Mouse (Mus musculus) T-helper 1 cell (primary cell): ENCODE measurements at regions not wholly inside any gene's neighbourhood (a gene's known extent, or its start where the extent isn't known, plus 50 kb on each side); places are given as distances from the start of the nearest gene placed in this dataset.

Experiments used
- in situ Hi-C: fragments of 300-600 bp; cut with MboI, MseI; formaldehyde crosslinking; loops from one replicate; pipeline ENCODE4 v1.15.1; 2025; ENCODE audit warnings: high pct_unique_total_duplicates

DNA sequence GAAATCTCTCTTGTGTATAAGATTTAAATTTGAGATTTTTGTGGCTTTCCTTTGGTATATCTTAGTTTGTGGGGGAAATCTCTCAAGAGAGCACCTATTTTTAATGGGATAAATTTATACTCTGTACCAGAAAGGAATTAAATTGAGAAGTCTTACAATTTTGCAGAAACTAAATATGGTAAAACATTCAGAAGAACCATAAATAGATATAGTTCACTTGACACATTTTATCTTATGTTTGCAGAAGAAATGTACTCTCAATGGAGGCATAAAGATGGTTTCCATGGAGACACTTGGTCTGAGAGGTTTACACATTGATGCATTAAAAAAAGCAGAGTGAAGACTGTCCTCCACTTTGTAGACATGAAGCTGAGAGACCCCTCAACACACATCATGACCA lies 86.9 kb downstream of the Ndufa10 start:
- in situ Hi-C loops, result no loop called here

DNA sequence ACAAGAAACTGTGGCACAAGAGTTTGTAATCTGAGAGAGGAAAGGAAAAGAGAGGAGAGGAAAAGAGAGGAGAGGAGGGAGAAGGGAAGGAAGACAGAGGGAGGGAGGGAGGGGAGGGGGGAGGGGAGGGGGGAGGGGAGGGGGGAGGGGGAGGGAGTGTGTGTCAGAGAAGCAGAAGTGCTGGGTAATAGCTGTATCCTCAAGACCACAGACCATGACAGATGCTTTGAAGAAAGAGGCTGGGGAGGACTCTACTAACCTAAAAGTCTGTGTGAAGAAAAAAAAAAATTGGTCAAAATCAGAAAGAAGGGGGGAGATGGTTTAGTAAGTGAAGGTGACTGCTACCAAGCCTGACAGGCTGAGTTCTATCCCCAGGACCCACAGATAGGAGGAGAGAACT lies 88.7 kb downstream of the Ndufa10 start:
- in situ Hi-C loops, result no loop called here

GRCm38 (mm10) chr1:92383749-92384148 lies 89.9 kb downstream of the Ndufa10 start:
- in situ Hi-C loops, result no loop called here

DNA sequence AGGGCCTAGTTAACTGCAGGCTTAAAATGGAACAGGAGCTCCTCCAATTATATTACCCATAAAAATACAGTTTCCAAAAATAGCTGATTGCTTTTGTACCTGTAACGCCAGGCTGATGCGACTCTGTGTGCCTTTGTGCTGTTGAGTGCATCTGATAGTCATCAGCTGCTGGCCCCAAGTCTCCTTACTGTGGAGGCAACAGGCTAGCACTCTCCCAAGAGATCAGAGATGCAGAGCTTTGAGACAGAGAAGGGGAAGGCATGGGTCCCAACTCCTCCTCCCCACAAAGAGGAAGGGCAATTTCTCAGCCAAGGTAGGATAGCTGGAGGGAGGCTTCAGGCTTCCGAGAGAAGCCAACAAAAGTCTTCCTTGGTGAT lies 94.2 kb downstream of the Ndufa10 start:
- in situ Hi-C loops, result no loop called here

- in situ Hi-C loops, result no loop called here
Measured at GRCm38 (mm10) chr1:92378741-92379509, 94.7 kb downstream of the Ndufa10 start.

DNA sequence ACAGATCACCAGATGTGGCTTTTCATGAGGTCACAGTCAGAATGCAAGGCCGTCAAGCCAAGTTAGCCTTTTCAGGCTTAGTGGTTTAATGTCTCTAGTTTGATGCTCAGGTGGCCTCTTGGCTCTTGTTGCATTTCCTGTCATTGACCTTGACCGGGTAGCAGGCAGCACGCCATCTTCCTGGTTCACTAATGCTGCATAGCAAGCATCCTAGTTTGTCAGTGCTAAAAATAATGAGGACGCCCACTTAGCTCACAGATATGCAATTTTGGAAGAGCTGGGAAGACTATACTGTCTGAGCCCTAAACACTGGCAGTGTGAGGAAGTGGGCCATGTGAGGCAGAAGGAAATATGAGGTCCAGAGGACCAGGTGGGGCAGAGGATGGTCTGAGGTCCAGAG lies 97.2 kb downstream of the Ndufa10 start:
- in situ Hi-C loops, result no loop called here

- in situ Hi-C loops, result loop anchor here (25.0 kb wide), 1 partner anchor 460 kb away; no protein-coding TSS in a partner anchor
Measured at GRCm38 (mm10) chr1:92372222-92372990, 101.3 kb downstream of the Ndufa10 start.

DNA sequence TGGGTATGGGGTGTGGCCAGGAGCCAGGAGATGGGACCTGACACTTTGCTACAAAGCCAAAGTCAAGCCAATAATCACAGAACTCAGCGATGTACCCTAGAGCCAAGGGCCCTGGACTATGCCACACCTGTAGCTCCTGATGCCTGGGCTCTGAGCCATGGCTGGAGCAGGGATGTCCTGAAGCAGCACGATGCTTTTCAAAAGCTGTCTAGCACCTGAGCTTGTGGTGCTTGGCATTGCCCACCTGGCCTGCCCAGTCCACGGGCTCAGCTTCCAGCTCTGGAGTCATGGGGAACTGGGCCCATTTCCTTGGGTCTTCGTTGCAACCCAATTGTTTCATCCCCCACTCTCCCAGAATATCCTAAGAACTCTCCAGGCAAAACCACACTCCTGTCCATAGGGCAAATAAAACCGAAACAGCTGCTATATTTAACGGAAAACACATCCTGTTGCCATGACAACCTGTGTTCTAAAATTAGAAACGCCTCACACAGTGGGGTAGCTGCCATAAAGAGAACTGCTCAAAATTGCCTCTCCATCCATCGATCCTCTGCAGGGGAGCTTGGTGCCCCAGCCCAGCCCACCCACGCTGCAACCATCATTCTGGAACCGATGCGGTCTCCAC lies 102.2 kb downstream of the Ndufa10 start:
- in situ Hi-C loops, result loop anchor here (25.0 kb wide), 1 partner anchor 459 kb away; no protein-coding TSS in a partner anchor

GRCm38 (mm10) chr1:92370842-92371241 lies 102.8 kb downstream of the Ndufa10 start:
- in situ Hi-C loops, result loop anchor here (25.0 kb wide), 1 partner anchor 459 kb away; no protein-coding TSS in a partner anchor

DNA sequence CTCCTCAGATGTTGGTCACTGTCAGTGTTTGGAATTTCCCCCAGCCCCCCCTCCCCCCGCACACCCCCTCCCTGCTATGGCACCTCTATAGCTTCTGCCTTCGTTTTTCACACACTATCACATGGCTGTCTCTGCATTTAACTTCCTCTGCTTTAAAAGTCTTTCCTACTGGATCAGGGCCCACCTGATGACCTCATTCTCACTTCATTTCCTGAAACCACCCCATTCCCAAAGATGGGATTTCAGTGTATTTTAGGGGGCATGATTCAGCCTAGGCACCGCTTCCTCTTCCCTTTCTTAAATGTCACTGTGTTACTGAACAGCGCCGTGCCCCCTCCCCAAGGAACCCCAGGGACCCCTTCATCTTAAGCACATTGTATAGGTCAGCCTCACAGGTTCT lies 103.7 kb downstream of the Ndufa10 start:
- in situ Hi-C loops, result loop anchor here (25.0 kb wide), 1 partner anchor 458 kb away; no protein-coding TSS in a partner anchor

- in situ Hi-C loops, result loop anchor here (25.0 kb wide), 1 partner anchor 454 kb away; no protein-coding TSS in a partner anchor
Measured at GRCm38 (mm10) chr1:92366249-92366648, 107.4 kb downstream of the Ndufa10 start.

DNA sequence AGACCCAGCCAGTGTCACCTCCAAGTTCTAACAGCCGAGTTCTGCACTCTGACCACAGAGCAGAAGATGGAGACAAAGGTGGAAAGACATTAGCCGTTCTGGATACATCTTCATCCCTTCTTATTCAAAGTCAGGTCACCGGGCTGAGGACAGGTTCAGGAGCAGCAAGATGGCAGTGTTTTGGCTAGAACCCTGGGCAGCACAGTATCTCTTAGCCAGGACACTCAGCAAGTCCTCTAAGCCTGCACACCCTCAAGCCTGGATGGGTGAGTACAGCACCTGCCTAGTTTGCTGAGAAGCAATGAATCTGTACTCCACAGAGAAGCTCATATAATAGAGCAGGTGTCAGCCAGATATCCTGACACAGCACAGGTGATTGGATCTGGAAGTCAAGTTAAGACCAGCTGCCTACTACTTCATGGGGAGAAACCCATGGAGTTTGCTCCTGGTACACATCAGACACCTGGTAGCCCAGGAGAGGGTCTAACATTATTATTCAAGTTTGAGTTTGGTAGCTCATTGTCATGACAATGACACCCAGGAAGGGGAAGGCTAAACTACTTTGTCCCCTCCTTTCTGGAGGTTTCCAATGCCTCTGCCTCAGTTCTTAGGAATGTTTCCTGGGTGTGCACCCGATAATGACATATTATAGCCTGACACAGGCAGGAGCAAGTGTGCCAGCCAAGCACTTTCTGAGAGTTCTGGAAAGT lies 108.1 kb downstream of the Ndufa10 start:
- in situ Hi-C loops, result loop anchor here (25.0 kb wide), 1 partner anchor 453 kb away; no protein-coding TSS in a partner anchor

- in situ Hi-C loops, result loop anchor here (25.0 kb wide), 1 partner anchor 449 kb away; no protein-coding TSS in a partner anchor
Measured at GRCm38 (mm10) chr1:92361677-92362076, 112.0 kb downstream of the Ndufa10 start.

DNA sequence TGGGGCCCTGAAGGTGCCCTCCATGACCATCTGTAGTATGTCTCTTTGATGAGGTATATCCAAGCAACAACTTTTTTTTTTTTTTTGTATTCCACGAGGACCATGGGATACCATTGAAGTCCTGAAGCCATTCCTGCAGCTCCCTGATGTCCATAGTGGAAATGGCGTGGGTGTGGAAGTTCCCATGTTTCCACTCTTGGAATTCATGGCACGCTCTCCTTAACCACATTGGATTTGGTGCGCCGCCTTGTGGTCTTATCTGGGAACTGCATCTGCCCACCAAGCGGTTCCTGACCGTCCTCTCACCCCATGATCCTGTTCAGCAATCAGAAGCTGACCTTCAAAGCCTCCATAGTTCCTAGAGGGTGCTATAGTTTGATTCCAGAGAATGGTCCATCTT lies 113.4 kb downstream of the Ndufa10 start:
- in situ Hi-C loops, result loop anchor here (25.0 kb wide), 1 partner anchor 448 kb away; no protein-coding TSS in a partner anchor

- in situ Hi-C loops, result loop anchor here (5.0 to 25.0 kb wide), 2 partner anchors 402 to 447 kb away; no protein-coding TSS in a partner anchor
Measured at GRCm38 (mm10) chr1:92359473-92359872, 114.2 kb downstream of the Ndufa10 start.

DNA sequence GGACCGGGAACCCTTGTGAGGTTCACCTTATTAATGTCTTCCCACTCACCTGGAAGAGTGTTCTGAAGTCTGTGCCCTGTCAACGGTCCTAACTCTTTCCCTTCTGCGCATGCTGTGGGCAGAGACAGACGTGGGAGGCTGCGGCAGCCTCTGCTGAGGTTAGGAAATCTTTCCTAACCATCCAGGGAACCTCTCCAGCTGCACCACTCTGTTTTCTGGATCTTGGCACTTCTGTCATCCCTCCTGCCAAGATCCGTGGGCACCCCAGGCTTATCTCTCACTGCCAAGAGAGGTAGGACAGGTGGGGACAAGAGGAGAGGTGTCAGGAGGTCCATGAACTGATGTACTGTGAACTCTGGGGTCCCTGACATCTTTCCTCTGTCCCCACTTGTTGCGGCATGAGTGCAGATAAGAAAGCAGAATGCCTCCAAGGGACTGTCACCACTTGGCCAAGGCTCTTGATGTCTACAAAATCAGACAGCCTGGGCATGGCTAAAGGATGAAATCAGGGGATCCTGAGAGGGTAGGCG lies 114.8 kb downstream of the Ndufa10 start:
- in situ Hi-C loops, result loop anchor here (5.0 to 25.0 kb wide), 2 partner anchors 402 to 447 kb away; no protein-coding TSS in a partner anchor

DNA sequence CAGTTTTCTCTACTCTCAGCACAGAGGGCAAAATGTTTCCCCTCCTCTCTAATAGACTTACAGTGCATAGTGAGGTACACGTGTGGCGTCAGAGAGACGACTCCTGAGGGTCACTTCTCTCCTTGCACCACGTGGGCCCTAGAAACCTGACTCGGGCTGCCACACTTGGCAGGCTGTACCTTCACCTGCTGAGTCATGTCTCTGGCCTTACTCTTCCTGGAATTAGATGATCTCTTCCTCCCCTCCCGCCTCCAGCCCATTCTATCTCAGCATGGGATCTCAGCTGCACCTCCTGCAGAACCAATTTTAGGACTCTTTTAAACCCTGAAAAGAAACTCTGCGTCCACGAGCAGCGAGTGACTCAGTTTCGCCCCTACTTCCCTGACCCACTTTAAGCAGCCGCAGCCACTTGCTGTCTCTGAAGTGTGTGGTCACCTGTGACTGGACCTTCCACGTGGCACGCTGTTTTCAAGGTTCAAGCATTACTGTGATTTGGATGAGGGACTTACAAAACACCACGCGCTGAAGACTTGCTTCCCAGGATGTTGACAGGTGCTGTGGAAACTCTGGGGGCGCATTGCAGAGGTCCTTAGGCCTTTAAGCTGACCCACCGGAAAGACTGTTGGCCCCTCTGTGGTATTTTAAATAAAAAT lies 125.2 kb downstream of the Ndufa10 start:
- in situ Hi-C loops, result no loop called here

GRCm38 (mm10) chr1:92347656-92348055 lies 126.0 kb downstream of the Ndufa10 start:
- in situ Hi-C loops, result no loop called here

DNA sequence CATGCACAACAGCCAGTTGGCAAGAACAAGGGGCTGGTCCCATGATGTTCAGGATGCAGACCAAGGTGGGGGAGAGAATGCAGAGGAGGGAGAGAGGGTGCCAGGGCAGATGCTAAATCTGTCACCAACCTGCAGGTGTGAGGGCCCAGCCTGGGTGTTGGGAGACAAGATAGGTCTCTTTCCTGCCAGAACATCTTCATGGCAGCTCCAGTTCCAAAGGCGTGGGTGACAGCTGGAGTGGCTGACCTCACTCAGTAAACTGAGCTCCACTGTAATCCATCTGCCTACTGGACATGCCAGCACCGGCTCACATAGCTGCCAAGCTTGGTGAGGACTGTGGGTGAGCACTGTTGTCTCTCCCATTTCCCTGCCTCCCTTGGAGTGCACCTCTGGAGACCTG lies 129.9 kb downstream of the Ndufa10 start:
- in situ Hi-C loops, result no loop called here

DNA sequence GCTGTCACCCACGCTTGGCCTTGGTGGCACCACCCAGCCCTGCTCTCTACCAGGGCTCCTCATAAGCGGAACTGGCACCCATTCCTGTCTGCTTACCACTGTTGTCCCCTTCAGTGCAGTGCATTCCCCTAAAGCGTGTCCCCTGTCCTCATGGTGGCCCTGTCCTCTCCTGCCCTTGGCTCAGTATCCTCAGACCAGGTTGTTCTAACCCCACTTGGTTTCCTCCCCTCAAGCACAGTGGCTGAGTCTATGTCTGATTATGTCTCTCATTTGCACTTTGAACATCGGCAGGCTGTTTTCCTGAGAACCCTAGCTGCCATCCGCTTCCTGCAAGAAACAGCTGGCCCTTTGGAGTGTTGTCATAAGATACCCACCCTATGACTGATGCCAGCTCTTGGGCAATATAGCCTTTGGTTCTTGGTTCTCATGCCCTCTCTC lies 130.5 kb downstream of the Ndufa10 start:
- in situ Hi-C loops, result no loop called here
